ENCODE assay signal across 8 mouse cellular contexts in genomic region chr12:105784196-105784999, GRCm38 (mm10). TPM values are rescaled to one million over a fixed set of nuclear protein-coding genes. Genes with fewer than 3 reads are reported as not detected.
DNase-seq lines count a peak whose midpoint lies in the region; ATAC-seq lines count a peak whose summit lies in the region.

Gene Papola, plus strand, starts transcription at chr12:105784694.

- H3K4me2 ChIP-seq in hindbrain, embryonic 14.5 days (replicated peaks), result peak within 1 kb of the TSS; percentile 84

- under 1% methylated on average over 80 of the region's 85 CpGs for WGBS in hindbrain, embryonic 14.5 days

- peak; percentile 95 for ATAC-seq in hindbrain, embryonic 14.5 days (ENCODE audit: low FRiP score)

- peaks cover 15% of the 10 kb centered on the region for H3K4me1 ChIP-seq in hindbrain, embryonic 14.5 days (replicated peaks; ENCODE audit: control insufficient read depth, insufficient read depth, low read length)

- H3K9ac ChIP-seq in hindbrain, embryonic 14.5 days, result peak within 1 kb of the TSS; percentile 90

- H3K27ac ChIP-seq in hindbrain, embryonic 14.5 days, result peak within 1 kb of the TSS; percentile 99

- H3K27me3 ChIP-seq in hindbrain, embryonic 14.5 days (ENCODE audit: control insufficient read depth, insufficient read depth, low read length), result no peaks in the 10 kb centered on the region

- DNase-seq in R1 (ENCODE audit: low read depth, low spot score), result peak; percentile 93
- DNase-seq in cerebellum, postnatal 25 days, result peak; percentile 92 to 94
- peak; percentile 78 to 79 for DNase-seq in frontal cortex, postnatal 25 days (ENCODE audit: low spot score in 2 of 2)
- peak; percentile 95 for DNase-seq in hindbrain, embryonic 14.5 days (ENCODE audit: low spot score)
- peak; percentile 87 for DNase-seq in layer of hippocampus, postnatal 36 days
- DNase-seq in lung, postnatal 36 days, result peak; percentile 91
- DNase-seq in retina, postnatal 1 day, result peak; percentile 95
- DNase-seq in urinary bladder, adult 18-20 months (ENCODE audit: low spot score in 2 of 2), result peak; percentile 82 to 84

- H3K9me3 ChIP-seq in hindbrain, embryonic 14.5 days (ENCODE audit: control insufficient read depth, low read length), result no peaks in the 10 kb centered on the region

- H3K4me3 ChIP-seq in hindbrain, embryonic 14.5 days (replicated peaks; ENCODE audit: low read length), result peak within 1 kb of the TSS; percentile 91

- H3K36me3 ChIP-seq in hindbrain, embryonic 14.5 days (replicated peaks; ENCODE audit: control insufficient read depth, insufficient read depth), result no peaks in the 10 kb centered on the region

RNA-seq across cellular contexts. Expression of gene Papola, which starts in this region (rescaled TPM):
- polyA plus RNA-seq in hindbrain, embryonic 14.5 days (2014; fragmentation: Nextera tagmentation; extraction: Ambion mirVana), result 129 and 140 TPM in 2 replicates
- total RNA-seq in layer of hippocampus, postnatal 36 days (2021), result 100 to 1,000 TPM; 155 to 173 TPM

Comparison
In these comparisons a context has a peak if more than half of its experiments do, and no peak if none do; other contexts are left out.
1. Peak in every context shown above with its lines: DNase-seq, ATAC-seq, H3K4me3 ChIP-seq and H3K27ac ChIP-seq.